Mouse (Mus musculus) gastrocnemius, postnatal 10 days (tissue): ENCODE measurements around the gene Vezf1. TPM values are rescaled to one million over a fixed set of nuclear protein-coding genes. Genes with fewer than 3 reads are reported as not detected.
A peak's percentile ranks its signal among the peaks of the same experiment; 100 is the strongest.

Source experiments
- DNase-seq: peaks from one replicate; pipeline ENCODE4 v3.0.0; 2021; ENCODE audit warnings: mixed read lengths
- total RNA-seq, 2 experiments: library from RNA; stranded (reverse); gene quantifications; 2 replicates each; pipeline ENCODE4 v1.2.3; 2021

The Vezf1 gene
- total RNA-seq, 2 experiments from 2014 or later: 44.0 to 46.4 TPM

DNA sequence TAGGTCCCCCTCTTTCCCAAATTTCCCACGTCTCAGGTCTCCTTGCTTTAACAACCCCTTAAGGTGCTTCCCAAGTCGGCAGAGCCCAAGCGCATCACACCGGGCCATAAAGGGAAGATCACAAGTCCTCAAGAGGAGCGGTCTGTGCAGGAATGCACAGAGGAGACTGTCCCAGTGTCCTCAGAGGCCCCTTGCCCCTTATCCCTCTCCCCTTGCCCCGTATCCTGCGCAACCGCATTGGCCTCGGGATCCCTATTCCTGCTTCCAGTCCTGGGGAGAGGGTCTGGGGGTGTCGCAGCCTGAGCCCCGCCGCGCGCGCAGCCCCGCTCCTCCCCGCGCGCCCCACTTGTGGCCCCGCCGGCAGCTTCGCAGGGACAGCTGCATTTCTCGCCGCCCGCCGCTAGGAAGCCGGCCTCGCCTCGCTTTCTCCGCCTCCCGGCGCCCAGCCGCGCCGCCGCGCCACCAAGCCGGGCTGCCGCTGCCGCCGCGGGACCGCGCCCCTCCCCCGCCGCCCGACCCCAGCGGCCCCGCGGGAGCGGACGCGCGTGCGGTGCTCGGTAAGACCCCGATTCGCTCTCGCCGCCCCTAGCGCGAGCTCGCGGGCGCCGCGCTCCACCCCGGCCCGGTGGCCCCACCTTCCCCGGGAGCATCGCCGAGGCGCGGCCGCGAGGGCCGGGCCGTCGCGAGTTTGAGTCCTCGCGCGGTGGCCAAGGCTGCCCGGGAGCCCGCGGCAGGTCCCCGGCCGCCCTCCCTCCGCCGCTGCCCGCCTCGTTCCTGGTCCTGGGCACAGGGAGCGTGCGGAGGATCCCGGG, 30.9 kb downstream of the Vezf1 start:
- peak; percentile 86 for DNase-seq

DNA sequence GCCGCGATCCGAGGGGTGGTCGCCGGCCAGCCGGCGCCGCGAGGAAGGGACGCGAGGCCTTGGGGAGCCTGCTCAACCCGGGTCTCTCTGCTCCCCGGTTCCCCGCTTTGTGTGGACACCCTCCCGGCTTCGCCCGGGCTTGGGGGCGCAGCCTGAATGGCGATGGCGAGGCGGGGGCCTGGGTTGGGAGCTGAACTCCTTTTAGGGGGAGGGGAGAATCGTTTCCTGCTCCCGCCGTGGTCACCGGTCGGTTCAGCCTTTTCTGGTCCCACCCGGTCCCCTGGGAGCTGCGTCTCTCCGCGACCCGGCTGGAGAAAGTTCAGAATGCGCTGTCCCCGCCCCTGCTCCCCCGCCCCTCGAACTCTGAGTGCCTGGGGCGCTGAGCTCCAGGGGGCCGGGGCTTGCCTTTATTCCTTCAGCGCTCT, 31.5 kb downstream of the Vezf1 start:
- peak; percentile 83 for DNase-seq

DNA sequence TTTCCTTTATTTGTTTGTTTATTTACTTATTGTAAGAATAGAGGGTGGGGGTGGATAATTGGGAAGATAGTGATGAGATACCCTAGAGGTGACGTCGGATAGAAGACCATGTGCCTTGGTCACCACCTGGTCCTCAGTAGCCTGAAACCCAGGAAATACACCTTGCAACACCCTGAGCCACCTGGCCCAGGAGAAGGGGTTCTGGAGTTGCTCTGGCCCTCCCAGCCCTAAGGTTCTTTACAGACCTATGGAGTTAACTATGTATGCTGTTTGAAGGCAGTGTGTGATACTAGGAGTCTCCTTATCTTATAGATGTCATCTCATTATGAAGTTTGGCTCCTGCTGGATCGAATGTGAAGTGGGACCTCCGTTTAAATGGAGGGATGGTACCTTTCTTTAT, 32.1 kb downstream of the Vezf1 start:
- no peak for DNase-seq

DNA sequence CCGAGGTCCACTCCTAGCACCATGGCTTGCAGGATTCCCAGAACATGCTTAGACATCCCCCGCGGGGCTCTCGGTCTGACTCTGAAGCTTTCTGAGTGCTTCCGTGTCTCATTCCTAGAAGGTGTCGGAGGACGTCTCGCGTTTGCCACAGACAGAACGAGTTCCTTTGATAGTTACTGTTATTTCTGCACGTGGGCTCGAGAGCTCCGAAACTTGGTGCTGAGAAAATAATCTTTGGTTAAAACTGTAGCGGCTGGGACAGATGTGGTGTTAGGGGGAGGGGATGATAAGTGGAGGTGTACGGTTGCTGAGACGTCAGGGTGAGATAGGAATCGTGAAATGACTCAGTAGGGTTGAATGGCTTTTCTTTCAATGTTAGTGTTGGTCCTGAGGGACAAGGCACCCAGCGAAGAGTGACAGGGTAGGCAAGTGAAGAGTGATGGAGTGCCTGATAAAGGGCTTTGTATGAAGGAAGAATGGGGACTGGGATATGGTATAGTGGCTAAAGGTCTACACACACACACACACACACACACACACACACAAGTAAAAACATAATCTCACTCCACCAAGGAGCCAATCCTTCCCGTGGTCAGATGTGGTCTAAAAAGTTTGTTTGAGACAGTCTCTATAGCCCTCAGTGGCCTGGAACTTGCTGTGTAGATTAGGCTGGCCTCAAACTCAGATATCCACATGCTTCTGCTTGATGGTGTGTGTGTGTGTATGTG, 35.3 kb downstream of the Vezf1 start:
- no peak for DNase-seq

DNA sequence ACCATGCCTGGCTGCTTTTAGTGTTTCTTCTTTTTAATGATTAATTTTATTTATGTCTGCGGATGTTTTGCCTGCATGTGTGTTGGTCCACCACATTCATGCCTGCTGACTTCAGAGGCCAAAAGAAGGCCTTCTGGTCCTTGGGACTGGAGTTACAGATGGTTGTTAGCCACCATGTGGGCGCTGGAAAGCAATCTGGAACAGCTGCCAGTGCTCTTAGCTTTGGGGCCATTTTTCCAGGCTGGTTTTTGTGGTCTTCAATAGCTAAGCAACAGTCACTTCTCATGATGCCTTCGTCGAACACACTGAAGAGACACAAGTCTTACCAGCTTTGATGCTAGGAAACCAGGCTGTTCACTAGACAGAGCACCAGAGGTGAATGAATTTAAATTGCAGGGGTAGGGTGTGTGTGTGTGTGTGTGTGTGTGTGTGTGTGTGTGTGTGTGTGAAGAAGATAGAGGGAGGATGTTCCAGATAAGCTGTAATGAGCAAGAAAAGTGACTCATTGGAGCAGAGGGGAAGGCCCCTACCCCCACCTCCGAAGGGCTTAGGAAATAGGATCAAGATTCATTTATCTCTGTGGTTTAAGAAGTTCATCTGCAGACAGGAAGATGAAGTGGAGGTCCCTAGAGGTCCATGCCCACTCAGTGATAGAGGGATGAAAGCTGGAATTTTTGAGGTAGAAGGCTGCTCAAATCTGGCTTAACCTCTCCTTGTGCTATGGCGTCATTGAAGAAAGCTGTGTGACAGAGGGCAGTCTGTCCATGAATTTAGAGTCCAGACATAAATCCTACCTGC, 37.6 kb downstream of the Vezf1 start:
- no peak for DNase-seq

DNA sequence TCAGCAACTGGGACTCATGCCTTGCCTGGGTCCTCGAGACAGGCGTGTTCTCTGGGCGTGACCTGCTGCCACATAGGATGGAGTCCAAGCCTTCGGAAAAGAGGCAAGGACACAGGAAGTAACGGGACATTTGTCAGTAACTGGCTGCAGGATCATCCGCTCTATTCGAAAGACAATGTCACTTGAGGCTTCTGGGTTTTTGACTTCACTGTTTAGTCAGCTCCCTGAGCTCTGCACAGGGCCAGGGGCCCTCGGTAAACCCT, 38.1 kb downstream of the Vezf1 start:
- DNase-seq: no peak

DNA sequence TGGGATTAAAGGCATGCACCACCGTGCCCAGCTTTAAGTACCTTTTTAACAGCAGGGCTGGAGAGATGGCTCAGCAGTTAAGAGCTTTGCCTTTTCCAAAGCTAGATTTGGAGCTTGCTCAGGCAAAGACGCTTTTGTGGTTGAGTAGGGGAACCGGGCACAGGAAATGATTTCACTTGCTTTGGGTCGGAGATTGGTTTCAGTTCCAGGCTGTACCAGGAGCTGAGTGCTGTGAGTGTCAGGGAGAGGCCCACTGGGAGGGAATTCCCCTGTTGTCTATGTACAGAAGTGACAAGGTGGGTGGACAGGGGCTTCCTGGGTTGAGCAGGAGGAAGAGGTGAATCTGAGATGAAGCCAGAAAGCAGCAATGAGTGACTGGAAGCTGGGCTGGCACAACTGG, 39.3 kb downstream of the Vezf1 start:
- DNase-seq: no peak

DNA sequence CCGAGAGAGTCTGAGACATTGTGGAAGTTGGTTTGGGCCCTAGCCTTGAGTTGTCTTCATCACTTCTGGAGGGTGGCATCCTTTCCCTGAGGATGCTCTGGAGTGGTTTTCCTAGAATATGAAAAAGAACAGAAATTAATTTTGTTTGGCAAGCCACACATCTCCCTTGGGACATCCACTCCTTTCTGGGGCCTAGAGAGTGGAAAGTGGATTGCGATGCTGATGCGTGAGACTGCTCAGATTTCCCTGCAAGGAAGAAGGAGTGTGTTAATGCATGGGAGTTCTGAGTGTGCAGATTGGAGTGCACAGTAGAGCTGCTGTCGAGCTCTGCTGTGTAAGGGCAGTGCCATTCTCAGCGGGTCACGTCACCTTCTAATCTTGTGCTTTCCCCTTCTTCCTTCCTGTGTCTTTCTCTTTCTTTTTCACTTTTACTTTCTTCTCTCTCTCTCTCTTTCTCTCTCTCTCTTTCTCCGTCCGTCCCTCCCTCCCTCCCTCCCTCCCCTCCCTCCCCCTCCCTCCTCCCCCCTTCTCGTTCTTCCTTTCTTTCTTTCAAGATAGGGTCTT, 42.0 kb downstream of the Vezf1 start:
- DNase-seq: no peak

DNA sequence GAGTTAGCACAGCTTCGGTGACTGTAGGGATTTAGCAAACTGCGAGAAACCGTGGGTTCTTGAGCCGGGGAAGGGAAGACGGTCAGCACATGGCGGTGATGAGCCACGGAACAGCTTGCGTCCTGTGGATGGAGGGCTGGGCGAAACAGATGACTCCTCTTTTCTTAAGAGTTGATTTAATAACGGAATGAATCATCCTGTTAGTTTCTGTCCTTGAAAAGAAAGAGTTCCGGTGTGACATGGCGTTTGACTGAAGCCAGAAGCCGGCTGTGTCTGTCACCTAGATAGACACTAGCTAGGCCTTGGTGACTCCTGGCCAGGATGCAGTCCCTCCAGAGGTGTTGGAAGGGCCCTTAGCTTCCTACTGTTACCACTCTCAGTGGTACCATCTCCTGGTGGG, 44.0 kb downstream of the Vezf1 start:
- no peak for DNase-seq

DNA sequence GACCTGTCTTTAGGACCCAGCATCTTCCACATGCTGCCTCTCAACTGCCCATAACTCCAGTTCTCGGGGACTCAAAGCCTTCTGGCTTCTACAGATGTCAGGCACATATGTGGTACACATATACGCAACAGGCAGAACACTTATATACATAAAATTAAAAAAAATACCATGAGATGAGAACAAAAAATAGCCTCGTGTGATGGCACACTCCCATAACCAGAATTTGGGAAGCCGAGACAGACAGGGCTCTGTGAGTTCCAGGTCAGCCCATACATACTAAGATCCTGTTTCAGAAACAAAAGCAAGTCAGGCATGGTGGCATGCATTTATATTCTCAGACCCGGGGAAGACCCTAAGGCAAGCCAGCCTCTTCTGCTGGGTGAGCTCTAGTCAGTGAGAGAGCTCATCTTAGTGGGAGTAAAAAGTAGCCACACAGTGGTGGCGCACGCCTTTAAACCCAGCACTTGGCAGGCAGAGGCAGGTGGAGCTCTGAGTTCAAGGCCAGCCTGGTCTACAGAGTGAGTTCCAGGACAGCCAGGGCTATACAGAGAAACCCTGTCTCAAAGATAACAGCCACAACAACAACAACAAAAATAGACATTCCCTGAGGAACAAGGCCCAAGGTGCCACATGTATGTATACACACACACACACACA, 44.7 kb downstream of the Vezf1 start:
- no peak for DNase-seq

DNA sequence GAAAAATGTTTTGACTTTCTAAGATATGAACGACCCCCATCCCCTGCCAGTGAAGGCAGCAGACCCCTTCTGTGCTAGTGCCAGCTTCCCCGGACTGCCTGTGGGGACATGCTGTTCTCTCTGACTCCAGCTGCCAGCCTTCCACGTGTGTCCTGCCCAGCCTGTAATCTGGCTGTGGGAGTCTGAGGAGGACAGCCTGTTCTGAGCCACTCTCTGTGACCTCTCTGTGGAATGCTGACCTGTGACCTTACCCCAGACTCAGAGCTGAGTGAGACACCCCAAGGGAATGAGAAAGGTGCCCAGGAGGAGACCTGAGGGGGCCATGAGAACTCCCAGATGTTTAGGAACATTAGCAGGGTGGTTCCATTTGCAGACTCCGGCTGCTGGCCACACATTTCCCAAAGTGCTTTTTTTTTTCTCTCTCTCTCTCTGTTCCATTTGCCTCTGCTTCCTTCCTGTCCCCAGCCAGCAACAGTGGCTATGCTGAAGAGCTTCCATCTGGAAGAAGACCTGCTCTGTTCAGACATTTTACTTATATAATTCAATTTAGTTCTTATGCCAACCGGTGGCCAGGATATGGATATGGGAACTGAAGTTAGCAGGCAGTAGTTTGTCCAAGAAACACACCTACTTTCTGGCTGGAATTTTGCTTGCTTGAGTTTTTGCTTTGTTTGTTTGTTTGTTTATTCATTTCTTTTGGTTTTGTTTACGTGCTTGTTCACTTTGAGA, 45.6 kb downstream of the Vezf1 start:
- no peak for DNase-seq

DNA sequence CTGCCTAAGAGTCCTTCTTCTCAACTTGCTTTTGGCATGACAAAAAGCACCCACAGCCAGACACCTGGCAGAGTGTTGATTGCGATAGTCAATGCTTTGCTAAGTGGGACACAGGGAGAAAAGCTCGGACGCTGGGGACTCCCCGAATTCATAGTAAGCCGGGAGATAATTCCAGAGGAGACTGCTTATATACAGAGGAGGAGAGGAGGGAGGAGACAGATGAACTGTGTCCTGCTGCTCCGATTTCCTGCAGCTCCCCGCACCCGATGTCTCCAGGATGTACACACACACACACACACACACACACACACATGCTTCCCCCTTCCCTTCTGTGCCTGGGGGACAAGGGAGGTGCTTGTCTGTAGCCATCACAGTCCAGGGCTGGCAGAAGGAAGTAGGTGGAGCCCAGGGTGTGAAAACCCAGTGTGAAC, 46.8 kb downstream of the Vezf1 start:
- no peak for DNase-seq

DNA sequence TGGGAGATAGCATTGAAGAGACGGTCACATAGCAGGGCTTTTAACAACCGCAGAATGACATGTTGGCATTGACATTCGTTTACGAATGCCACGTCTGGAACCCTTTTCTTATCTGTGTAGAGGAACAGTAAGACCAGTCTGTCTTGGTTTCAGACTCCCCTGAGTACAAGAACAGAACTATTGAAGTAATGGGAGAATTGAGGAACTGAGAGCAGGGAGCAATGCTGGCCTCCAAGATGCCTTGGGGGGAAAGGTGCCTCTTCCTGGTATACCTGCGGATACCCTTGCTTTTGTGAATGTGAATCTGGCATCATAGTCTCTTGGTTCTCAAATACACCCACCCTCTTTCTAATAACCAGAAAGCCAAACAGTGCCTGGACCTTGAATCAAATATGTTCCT, 48.5 kb downstream of the Vezf1 start:
- DNase-seq: no peak

DNA sequence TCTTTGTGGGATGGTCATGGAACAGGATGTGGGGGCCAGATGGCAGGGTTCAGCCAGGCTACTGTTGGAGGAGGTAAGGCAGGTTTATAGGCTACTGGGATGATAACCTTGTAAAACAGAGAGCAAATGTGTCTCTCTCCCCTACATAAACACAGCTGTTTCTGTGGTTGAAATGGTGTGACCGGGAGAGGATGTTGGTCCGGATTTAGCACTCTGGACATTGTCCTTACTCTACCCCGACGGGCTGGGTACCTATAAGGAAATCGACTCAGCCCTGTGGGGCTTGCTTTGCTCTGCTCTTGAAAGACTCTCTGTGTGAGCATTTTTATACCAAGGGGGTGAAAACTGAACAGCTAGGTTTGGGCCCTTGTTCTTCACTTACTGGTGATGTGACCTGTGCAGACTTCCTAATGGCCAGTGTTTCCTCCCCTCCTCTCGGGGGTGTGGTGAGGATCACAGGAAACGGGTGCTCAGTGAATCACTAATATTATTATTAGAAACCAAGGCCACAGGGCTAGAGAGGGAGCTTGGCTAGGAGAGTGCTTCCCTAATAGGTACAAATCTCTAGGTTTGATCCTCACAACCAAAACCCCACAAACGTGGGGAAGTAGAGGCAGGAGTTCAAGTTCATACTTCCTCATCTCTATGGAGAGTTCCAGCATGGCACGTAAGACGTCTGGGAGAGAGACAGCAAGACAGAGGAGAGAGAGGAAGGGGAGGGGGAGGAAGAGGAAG, 49.4 kb downstream of the Vezf1 start:
- no peak for DNase-seq

DNA sequence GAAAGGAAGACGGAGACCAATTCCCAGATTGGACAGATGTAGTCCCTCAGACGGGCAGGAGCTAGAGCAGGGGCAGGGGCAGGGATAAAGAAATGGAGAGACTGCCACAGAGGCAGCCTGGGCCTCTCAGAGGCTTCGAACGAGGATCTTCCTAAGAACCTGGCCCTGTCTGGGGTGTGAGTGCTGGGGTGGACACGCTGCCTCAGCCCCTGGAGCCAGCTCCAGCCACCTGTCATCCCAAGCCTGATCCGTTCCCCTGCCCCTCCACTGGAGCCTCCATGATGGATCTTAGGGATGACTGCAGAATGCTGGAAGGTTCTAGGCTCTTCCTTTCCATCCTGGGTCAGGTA, 50.0 kb downstream of the Vezf1 start:
- DNase-seq: no peak

DNA sequence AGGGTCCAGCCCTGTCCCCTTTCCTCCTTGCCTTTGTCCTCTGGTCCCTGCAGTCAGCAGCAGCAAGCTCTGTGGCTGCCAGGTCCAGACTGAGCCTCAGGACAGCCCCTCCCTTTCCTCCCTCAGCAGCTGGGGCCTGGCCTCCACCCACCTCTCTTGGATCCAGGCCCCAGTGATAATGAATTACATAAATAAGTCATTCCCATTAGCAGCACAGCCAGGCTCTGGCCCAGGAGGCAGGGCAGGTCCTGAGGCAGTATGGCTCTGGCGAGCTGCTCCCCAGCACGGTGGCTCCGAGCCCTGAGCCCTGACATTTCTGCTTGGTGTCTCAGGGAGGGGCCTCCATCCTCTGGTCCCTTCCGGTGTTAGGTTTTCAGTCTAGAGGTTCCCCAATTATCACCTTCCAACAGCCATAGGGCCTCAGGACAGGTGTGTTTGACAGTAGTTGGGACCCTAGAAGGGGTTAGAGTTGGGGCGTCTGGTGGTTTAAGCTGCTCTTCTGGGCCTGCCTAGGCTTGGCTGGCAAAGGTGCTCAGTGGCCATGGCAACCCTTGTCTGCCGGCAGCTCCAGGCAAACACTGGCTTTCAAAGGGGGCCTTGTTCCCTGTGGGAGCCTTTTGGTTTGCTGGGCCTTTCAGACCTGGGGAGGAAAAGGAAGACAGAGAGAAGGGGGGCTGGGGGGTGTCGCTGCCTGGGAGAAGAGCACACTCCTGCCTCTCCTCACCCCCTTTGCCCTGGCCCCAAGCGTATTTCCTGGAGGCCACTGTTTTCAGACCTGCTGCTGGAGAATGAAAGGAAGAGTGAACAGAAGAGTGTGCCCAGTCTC, 51.0 kb downstream of the Vezf1 start:
- DNase-seq: peak; percentile 74

DNA sequence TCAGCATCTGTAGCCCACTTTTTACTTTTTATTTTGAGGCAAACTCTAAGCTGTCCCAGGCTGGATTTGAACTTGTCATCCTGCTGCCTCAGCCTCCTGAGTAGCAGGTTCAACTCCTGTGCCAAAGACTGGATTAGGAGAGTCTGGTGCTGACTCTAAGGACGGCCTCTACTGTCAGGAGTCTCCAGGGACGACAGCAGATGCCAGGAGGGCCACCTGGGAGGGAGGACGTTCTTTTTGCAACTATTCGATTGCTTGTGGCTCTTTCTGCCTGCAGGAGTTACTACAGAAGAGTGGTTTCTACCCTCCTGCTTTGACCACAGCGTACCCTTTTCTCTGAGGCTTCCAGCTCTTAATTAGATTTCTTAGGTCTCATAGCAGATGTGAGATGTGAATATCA, 54.5 kb downstream of the Vezf1 start:
- no peak for DNase-seq

DNA sequence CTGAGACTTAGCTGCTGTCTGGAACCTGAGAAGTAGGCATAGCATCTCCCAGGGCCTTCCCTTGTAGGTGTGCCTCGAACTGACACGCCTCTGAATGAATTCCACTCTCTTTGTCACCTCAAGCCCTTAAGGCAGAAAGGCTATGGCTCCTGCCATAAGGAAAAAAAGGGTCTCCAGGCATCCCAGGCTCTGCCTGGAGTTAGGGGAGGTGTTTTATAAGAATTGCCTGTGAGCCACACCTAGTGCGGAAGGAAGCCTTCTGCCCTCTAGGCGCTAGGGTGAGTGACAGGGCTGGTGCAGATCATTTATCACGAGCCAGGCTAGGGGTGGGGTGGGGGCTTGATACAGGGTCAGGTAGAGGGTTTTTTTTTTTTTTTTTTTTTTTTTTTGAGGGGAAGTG, 54.9 kb downstream of the Vezf1 start:
- no peak for DNase-seq

DNA sequence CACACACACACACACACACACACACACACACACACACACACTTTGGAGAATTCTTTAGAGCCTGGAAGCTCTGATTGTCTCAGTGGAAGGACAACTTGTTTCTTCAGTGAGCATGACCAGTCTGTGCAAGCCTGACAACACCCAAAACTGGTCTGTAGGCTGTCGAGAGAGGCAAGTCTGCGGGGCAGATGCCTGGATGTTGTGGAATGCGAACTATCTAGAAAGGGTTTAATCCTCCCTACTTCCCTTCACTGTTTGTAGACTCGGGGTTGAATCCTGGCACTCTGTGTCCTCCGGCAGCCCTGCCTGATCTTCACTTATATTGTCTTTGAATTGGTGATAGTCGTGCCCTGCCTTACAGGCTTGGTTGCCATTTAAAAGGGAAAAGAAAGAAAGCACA, 55.7 kb downstream of the Vezf1 start:
- no peak for DNase-seq

DNA sequence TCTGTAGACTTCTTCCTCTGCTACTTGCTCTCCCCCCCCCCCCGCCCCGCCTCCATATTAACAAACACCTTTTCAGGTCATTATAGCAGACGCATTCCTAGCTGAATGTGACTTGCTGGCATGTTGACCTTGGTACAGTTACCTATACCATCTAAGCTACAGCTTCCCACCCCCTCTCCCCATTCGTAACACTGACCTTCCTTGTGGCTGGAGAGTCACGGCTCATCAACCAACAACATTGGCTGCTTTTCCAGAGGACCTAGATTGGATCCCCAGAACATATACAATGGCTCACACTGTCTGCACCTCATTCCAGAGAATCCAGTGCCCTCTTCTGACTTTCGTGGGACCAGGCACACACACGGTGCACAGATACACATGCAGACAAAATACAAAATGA, 57.4 kb downstream of the Vezf1 start:
- no peak for DNase-seq
